Mouse (Mus musculus) midbrain, embryonic 16.5 days (tissue): ENCODE measurements around the gene Fgfr2. TPM values are rescaled to one million over a fixed set of nuclear protein-coding genes. Genes with fewer than 3 reads are reported as not detected.
A peak's percentile ranks its signal among the peaks of the same experiment; 100 is the strongest.

Experiments used
- ATAC-seq: fragments of 200-750 bp; cut with Nextera tagmentation; 2 replicates; pipeline ENCODE4 v1.8.0; 2017; ENCODE audit warnings: moderate TSS enrichment
- H3K27ac ChIP-seq: fragments of 300-500 bp; sonication (generic); 2 replicates; pipeline ENCODE4 v1.5.1; 2014; ENCODE audit warnings: mild to moderate bottlenecking, low read length, mixed read lengths
- H3K27me3 ChIP-seq: fragments of 300-500 bp; sonication (generic); 2 replicates; pipeline ENCODE4 v1.6.1; 2014; ENCODE audit warnings: low read depth, low read length, mixed read lengths; ENCODE audit not compliant: control insufficient read depth, insufficient read depth
- H3K36me3 ChIP-seq: fragments of 300-500 bp; sonication (generic); 2 replicates; pipeline ENCODE4 v1.6.1; 2014; ENCODE audit warnings: mild to moderate bottlenecking, low read length, moderate library complexity, mixed read lengths; ENCODE audit not compliant: control insufficient read depth, insufficient read depth
- H3K4me1 ChIP-seq: fragments of 300-500 bp; sonication (generic); 2 replicates; pipeline ENCODE4 v1.6.1; 2014; ENCODE audit warnings: mild to moderate bottlenecking, low read length, mixed read lengths; ENCODE audit not compliant: control insufficient read depth, insufficient read depth
- H3K4me2 ChIP-seq: fragments of 300-500 bp; sonication (generic); 2 replicates; pipeline ENCODE4 v1.6.1; 2014; ENCODE audit warnings: mild to moderate bottlenecking, low read length, mixed read lengths
- H3K4me3 ChIP-seq: fragments of 300-500 bp; sonication (generic); 2 replicates; pipeline ENCODE4 v1.5.1; 2014; ENCODE audit warnings: low read depth, mild to moderate bottlenecking, low read length, moderate library complexity, mixed read lengths
- H3K9ac ChIP-seq: fragments of 300-500 bp; sonication (generic); 2 replicates; pipeline ENCODE4 v1.6.1; 2014; ENCODE audit warnings: low read depth, low read length, mixed read lengths
- H3K9me3 ChIP-seq: fragments of 300-500 bp; sonication (generic); replicated peaks from 2 replicates; pipeline ENCODE4 v1.6.1; 2014; ENCODE audit warnings: mild to moderate bottlenecking, low read length, mixed read lengths; ENCODE audit not compliant: control insufficient read depth, poor library complexity, severe bottlenecking
- WGBS: fragments of 180-500 bp; shearing (Covaris S2); extraction: QIAGEN DNeasy Blood & Tissue Kit; methylation state at CpG from one replicate; pipeline ENCODE4 v1.1.7; 2014; 5-methylcytosine and 5-hydroxymethylcytosine counted together
- polyA plus RNA-seq: library from polyadenylated mRNA; unstranded; fragments of >200 nt; fragmentation: Nextera tagmentation; extraction: Ambion mirVana; gene quantifications from 2 replicates; pipeline ENCODE4 v1.2.1, GENCODE M21; 2015

Gene Fgfr2
- polyA plus RNA-seq, 1 experiment from 2014 or later: 23.8 TPM

- no peak for ATAC-seq
- WGBS: 87% methylated on average over 9 of the region's 9 CpGs
- H3K4me3 ChIP-seq: no peak overlapping the region
Measured at GRCm38 (mm10) chr7:130527306-130527705, 2595.8 kb downstream of the Fgfr2 start.

GRCm38 (mm10) chr7:130523451-130523850 lies 2599.7 kb downstream of the Fgfr2 start:
- Histone ChIP-seq H3K4me2 (no peak overlapping the region), H3K9ac (no peak overlapping the region), H3K27ac (no peak overlapping the region), H3K4me3 (no peak overlapping the region), H3K9me3 (no peaks in the 10 kb centered on the region), H3K36me3 (no peaks in the 10 kb centered on the region), H3K27me3 (no peaks in the 10 kb centered on the region), H3K4me1 (peaks cover 6% of the 10 kb centered on the region; the same call in 1 of the 2 replicates)
- WGBS: 93% methylated on average over 8 of the region's 8 CpGs
- no peak for ATAC-seq

More at GRCm38 (mm10) chr7:130527306-130527705, 2595.8 kb downstream of the Fgfr2 start:
- no peak overlapping the region for H3K27ac ChIP-seq
- H3K9me3 ChIP-seq: no peaks in the 10 kb centered on the region
- H3K36me3 ChIP-seq: no peaks in the 10 kb centered on the region; the same call in 1 of the 2 replicates
- H3K4me2 ChIP-seq: no peak overlapping the region
- no peak overlapping the region for H3K9ac ChIP-seq
- no peaks in the 10 kb centered on the region for H3K27me3 ChIP-seq
- H3K4me1 ChIP-seq: no peaks in the 10 kb centered on the region

DNA sequence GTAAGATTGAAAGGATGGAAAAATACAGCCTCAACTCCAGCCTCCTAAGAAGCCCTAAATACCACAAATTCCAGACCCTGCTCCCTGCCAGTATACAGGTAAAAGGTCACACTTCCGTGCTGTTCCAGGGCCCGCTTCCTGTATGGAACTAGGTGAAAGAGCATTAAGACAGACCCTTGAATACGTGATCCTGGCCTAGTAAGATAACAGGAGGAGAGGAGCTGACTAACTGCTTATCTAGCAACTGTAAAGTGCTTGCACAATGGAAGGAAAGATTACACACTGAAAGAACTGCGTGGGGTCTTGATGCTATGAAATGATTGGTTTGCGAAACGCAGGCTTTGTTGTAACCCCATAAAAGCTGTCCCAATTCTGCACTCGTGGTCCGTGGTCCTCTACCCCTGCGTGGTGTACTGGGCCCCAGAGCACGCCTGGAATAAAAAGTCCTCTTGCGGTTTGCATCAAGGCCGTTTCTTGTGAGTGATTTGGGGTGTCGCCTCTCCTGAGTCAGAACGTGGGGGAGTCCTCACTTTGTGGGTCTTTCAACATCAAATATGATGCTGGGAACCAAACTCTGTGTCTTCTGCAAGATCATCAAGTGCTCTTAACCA lies 2602.2 kb downstream of the Fgfr2 start:
- no peak overlapping the region for H3K27ac ChIP-seq
- no peak overlapping the region for H3K4me3 ChIP-seq
- H3K4me2 ChIP-seq: no peak overlapping the region
- ATAC-seq: no peak
- H3K9ac ChIP-seq: no peak overlapping the region
- whole genome bisulfite sequencing: 93% methylated on average over 14 of the region's 14 CpGs
- no peaks in the 10 kb centered on the region for H3K9me3 ChIP-seq
- H3K4me1 ChIP-seq: peaks cover 25% of the 10 kb centered on the region
- no peaks in the 10 kb centered on the region for H3K27me3 ChIP-seq
- H3K36me3 ChIP-seq: no peaks in the 10 kb centered on the region

GRCm38 (mm10) chr7:130520049-130520425 lies 2603.1 kb downstream of the Fgfr2 start, which contains the start of gene Ate1:
Ate1 (minus strand) TSS chr7:130520369.
- Histone ChIP-seq H3K4me1 (peaks cover 25% of the 10 kb centered on the region), H3K4me2 (peak within 1 kb of the TSS; percentile 88), H3K27ac (peak within 1 kb of the TSS; percentile 99), H3K9me3 (no peaks in the 10 kb centered on the region), H3K27me3 (no peaks in the 10 kb centered on the region), H3K36me3 (no peaks in the 10 kb centered on the region), H3K9ac (peak within 1 kb of the TSS; percentile 99), H3K4me3 (peak within 1 kb of the TSS; percentile 89)
- no peak for ATAC-seq
- WGBS: 20% methylated on average over 20 of the region's 20 CpGs

DNA sequence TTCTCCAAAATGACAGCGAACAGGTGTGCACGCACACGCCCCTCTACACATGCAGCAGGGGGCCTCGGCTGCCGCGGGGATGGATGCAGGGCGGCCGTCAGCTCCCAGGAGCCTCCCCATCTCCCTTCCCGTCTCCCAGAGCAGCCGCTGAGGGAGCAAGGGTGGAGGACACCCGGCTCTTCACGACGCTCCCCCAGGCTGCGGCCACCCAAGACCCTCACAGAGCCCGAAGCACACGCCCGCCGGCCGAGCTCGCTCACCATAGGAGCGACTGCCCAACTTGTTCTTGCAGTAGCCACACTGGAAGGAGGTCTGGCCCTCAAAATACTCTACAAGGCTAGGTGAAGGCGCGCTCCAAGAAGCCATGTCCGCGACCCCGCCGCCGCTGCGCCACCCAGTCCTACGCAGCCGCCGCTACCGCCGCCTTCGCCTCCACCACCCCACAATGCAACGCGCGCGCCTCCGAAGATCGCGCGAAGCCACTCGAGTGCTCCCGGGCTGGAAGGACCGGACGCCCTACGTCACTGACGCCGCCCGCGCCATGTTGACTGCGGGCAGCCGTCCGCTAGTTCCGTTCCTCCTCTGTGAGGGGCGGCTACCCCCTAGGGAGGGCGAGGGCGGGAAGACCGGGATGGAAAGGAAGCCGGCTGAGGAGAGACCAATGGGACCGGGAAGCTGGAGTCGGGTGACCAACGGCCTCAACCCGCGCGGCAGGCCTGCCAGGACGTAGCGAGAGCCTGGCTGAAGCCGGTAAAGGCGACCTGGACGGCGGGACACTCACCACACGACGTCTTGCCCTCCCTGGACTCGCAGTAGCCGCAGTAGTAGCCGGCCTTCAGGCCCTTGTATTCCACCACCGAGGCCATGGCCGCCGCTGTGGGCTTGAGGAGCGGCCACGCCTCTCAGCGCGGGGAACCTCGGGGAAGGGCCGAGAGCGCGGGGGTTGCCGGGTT lies 2603.8 kb downstream of the Fgfr2 start:
- peak overlapping the region; percentile 99 for H3K27ac ChIP-seq
- H3K9ac ChIP-seq: peak overlapping the region; percentile 99
- H3K36me3 ChIP-seq: no peaks in the 10 kb centered on the region
- WGBS: under 1% methylated on average over 88 of the region's 90 CpGs
- H3K27me3 ChIP-seq: no peaks in the 10 kb centered on the region
- peak overlapping the region; percentile 89 for H3K4me3 ChIP-seq
- peaks cover 25% of the 10 kb centered on the region for H3K4me1 ChIP-seq
- H3K9me3 ChIP-seq: no peaks in the 10 kb centered on the region
- H3K4me2 ChIP-seq: peak overlapping the region; percentile 88
- peak; percentile 97 for ATAC-seq

DNA sequence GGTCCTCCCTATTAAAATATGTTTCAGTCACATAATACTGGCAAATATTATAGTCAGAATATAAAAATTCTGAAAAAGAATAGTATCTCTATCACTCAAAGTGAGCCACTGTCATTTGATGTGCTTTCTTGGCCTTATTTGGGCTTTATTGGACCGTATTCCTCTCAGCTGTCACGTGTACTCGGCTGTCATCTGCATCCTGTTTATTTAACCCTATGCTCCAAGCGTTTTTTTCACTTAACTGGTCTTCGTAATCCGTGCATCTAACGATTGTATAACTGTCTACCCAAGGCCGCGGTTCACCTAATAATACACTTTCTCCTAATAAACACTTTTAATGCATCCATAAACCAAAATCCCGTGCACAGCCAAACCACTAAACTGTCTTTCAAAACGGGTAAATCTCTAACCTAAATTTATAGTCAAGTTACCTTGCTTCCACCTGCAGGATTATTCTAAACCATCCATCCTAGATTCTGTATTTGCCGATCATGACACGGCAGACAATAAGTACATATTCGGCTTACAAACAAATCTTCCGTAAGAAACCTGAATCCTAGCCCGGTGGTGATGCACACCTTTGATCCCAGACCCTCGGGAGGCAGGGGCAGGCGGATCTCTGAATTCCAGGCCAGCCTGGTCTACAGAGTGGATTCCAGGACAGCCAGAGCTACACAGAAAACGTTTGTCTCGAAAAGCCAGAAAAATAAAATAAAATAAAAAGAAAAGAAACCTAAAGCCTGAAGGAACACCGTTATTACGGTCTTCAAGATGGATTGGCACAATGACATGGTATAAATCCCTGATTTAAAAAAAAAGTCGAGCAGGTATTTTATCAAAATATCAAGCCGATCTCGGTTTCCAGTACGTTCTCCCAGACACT lies 2604.7 kb downstream of the Fgfr2 start:
- 41% methylated on average over 26 of the region's 26 CpGs for WGBS

DNA sequence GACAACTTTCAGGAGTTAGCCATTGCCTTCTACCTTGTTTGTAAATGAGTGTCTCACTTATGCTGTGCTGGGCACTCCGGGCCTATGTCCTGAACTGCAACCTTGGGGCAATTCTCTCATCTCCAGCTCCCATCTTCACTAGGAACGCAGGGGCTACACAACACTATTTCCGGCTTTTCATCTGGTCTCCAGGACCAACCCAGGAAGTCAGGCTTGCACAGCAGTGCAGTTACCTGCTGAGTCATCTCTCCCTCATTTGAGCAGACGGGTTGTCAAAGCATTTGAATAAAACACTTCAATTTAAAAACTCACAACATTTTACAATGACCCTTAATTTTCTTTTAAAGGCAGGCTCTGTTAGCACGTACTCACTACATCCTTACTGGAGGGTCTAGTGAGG lies 2612.9 kb downstream of the Fgfr2 start:
- Histone ChIP-seq H3K36me3 (peaks cover 13% of the 10 kb centered on the region), H3K4me1 (no peaks in the 10 kb centered on the region), H3K4me2 (no peak overlapping the region), H3K9me3 (no peaks in the 10 kb centered on the region), H3K27ac (no peak overlapping the region), H3K4me3 (no peak overlapping the region), H3K9ac (no peak overlapping the region), H3K27me3 (no peaks in the 10 kb centered on the region)
- 97% methylated on average over 5 of the region's 5 CpGs for WGBS
- no peak for ATAC-seq

More for the DNA sequence above, 2604.7 kb downstream of the Fgfr2 start:
- H3K4me3 ChIP-seq: peak overlapping the region; percentile 89
- ATAC-seq: no peak
- peak overlapping the region; percentile 88 for H3K4me2 ChIP-seq
- H3K27me3 ChIP-seq: no peaks in the 10 kb centered on the region
- peaks cover 25% of the 10 kb centered on the region for H3K4me1 ChIP-seq
- H3K9me3 ChIP-seq: no peaks in the 10 kb centered on the region
- H3K9ac ChIP-seq: peak overlapping the region; percentile 99
- H3K36me3 ChIP-seq: no peaks in the 10 kb centered on the region
- H3K27ac ChIP-seq: peak overlapping the region; percentile 99

GRCm38 (mm10) chr7:130503006-130503405 lies 2620.1 kb downstream of the Fgfr2 start:
- H3K36me3 ChIP-seq: peaks cover 17% of the 10 kb centered on the region
- no peak overlapping the region for H3K4me3 ChIP-seq
- no peak overlapping the region for H3K9ac ChIP-seq
- H3K9me3 ChIP-seq: no peaks in the 10 kb centered on the region
- no peaks in the 10 kb centered on the region for H3K27me3 ChIP-seq
- H3K4me2 ChIP-seq: no peak overlapping the region
- ATAC-seq: no peak
- H3K4me1 ChIP-seq: no peaks in the 10 kb centered on the region
- H3K27ac ChIP-seq: no peak overlapping the region
- WGBS: 93% methylated on average over 5 of the region's 5 CpGs
